Mouse (Mus musculus): ENCODE results near the gene Zfand3. TPM values are rescaled to one million over a fixed set of nuclear protein-coding genes. Genes with fewer than 3 reads are reported as not detected.

The Zfand3 gene
- polyA plus RNA-seq, 1 experiment from 2014 or later, result 70.3 TPM

DNA sequence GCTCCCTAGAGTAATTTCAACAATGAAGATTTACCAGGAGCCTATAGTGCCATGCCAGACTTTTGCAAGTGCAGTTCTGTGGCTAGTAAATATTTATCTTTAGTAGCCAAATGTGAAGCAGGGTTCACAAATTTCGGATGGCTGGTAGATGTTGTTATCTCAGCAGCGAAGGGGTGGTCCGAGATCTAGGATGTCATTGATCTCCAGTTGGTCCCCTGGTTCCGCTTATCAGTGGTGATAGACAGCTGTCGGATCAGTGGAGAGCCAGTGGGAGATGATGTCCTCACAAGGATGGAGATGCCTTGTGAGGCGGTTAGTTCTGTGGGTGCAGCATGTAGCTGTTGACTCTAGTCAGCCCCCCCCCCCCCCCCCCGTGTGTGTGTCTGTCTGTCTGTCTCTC lies 82.2 kb downstream of the Zfand3 start:
- 89% methylated on average over 7 of the region's 7 CpGs for WGBS
- Histone ChIP-seq H3K4me2 (replicated peaks) (no peak overlapping the region), H3K9ac (no peak overlapping the region), H3K4me3 (no peak overlapping the region), H3K36me3 (no peaks in the 10 kb centered on the region), H3K9me3 (no peaks in the 10 kb centered on the region), H3K27ac (no peak overlapping the region), H3K4me1 (no peaks in the 10 kb centered on the region), H3K27me3 (no peaks in the 10 kb centered on the region)
- no peak for ATAC-seq (ENCODE audit: insufficient number of reproducible peaks, insufficient read depth, low FRiP score, low TSS enrichment)

DNA sequence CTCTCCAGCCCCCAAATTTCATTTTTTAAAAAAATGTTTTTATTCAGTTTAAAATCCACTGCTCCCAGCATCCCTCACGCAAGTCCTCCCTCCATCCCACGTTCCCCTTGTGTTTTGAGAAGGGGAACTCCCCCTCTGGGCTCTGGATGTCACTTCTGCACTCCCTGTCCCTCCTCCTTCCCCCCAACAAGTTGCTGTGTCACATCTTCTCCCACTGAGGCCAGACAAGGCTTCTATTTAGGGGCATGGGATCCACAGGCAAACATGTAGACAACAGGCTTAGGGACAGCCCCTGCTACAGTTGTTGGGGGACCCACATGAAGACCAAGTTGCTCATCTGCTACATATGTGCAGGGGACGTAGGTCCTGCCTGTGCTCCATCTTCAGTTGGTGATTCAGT lies 83.9 kb downstream of the Zfand3 start:
- Histone ChIP-seq H3K4me2 (replicated peaks) (no peak overlapping the region), H3K4me1 (no peaks in the 10 kb centered on the region), H3K27ac (no peak overlapping the region), H3K9ac (no peak overlapping the region), H3K36me3 (no peaks in the 10 kb centered on the region), H3K9me3 (no peaks in the 10 kb centered on the region), H3K4me3 (no peak overlapping the region), H3K27me3 (no peaks in the 10 kb centered on the region)
- 92% methylated on average over 3 of the region's 3 CpGs for WGBS
- no peak for ATAC-seq (ENCODE audit: insufficient number of reproducible peaks, insufficient read depth, low FRiP score, low TSS enrichment)

DNA sequence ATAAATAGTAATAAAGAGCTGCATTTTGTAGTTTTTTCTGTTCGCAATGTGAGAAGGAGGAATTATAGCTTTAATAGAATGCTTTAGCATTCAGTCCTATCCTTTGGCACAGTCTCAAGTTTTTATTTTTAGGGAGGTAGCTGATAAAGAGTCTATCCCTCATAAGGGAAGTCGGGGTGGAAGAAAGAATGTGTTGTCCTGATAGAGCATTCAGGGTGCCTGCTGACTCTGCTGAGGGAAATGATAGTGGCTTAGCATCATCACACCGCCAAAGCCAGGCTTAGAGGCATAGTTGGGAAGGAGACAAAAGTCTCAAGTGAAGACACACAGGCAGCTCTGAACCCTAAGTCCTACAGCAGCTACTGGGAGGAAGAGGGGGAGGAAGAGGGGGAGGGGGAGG lies 85.9 kb downstream of the Zfand3 start:
- H3K4me3 ChIP-seq, result no peak overlapping the region
- WGBS, result 71% methylated on average over 3 of the region's 3 CpGs
- H3K27me3 ChIP-seq, result no peaks in the 10 kb centered on the region
- H3K4me1 ChIP-seq, result no peaks in the 10 kb centered on the region
- H3K9me3 ChIP-seq, result peaks cover under 1% of the 10 kb centered on the region; the same call in 1 of the 2 replicates
- ATAC-seq (ENCODE audit: insufficient number of reproducible peaks, insufficient read depth, low FRiP score, low TSS enrichment), result no peak
- H3K36me3 ChIP-seq, result peaks cover 7% of the 10 kb centered on the region
- no peak overlapping the region for H3K4me2 ChIP-seq (replicated peaks)
- no peak overlapping the region for H3K27ac ChIP-seq
- no peak overlapping the region for H3K9ac ChIP-seq

DNA sequence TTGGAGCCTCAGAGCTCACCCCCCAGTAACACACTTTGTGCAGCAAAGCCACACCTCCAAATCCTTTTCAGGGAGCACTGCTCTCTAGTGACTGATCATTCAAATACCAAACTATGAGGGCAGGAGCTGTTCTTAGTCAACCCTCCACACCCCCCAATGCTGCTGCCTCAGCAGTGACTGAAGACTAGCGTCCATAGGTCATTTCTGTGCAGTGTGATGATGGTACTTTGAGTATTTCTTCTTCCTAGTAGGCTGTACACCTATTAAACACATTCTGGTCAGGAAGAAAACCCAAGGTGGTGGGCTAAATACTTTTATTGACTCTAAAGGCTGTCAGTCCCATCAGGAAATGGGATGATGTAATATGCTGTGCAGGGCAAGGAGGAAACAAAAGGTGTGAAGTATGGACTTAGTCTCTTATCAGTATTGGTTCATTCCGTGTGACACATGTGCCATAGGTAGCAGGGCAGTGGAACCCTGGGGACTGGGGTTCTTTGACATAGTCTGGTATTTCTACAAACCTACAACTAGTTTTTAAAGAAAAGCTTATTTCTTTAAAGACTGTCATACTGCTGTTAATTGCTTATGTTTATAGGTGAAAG lies 88.7 kb downstream of the Zfand3 start:
- peaks cover 6% of the 10 kb centered on the region; the same call in 1 of the 2 replicates for H3K9me3 ChIP-seq
- no peak overlapping the region for H3K27ac ChIP-seq
- no peaks in the 10 kb centered on the region for H3K4me1 ChIP-seq
- no peak overlapping the region for H3K4me2 ChIP-seq (replicated peaks)
- peaks cover 13% of the 10 kb centered on the region for H3K36me3 ChIP-seq
- H3K27me3 ChIP-seq, result no peaks in the 10 kb centered on the region
- H3K9ac ChIP-seq, result no peak overlapping the region
- no peak overlapping the region for H3K4me3 ChIP-seq
- WGBS, result 90% methylated on average over 2 of the region's 2 CpGs
- ATAC-seq (ENCODE audit: insufficient number of reproducible peaks, insufficient read depth, low FRiP score, low TSS enrichment), result no peak

DNA sequence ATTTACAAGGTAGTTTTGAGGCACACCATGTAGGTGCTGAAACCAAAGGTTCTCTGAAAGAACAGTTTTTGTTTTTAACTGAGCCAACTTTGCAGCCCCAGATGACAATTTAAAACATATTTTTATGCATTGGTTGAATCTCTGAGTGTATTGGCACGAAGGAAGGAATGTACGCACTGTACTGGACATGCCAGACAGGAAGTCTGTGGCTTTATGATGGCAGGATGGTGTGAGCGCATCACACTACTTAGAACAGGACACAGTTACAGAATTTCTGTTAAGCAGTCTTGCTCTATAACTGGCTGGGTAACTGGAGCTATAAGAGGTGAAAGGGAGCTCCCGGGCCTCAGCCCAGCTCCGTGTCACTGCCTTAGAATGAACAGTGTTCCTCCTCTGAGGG lies 92.6 kb downstream of the Zfand3 start:
- WGBS, result 84% methylated on average over 5 of the region's 5 CpGs
- Histone ChIP-seq H3K27me3 (no peaks in the 10 kb centered on the region), H3K4me3 (no peak overlapping the region), H3K27ac (no peak overlapping the region), H3K36me3 (peaks cover 13% of the 10 kb centered on the region), H3K9me3 (peaks cover 6% of the 10 kb centered on the region; the same call in 1 of the 2 replicates), H3K4me2 (replicated peaks) (no peak overlapping the region), H3K4me1 (peaks cover 17% of the 10 kb centered on the region), H3K9ac (no peak overlapping the region)
- ATAC-seq (ENCODE audit: insufficient number of reproducible peaks, insufficient read depth, low FRiP score, low TSS enrichment), result no peak

DNA sequence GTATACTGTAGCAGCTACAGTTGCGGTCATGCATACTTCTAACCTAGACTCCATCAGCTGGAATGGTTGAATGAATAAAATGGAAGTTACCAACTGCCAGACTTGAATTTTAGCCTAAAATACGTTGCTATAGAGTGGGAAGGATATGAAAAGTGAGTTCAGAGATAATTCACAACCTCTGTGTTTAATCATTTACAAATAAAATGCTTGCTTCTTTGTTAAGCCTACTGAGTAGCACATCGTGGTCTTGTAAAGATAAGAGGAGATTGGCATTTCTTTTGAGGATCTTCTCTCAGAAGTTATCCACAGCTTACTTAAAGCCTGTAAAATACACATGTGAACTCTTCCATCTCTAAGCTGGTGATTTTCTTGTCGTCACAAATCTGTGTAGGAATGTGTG lies 93.1 kb downstream of the Zfand3 start:
- Histone ChIP-seq H3K9ac (no peak overlapping the region), H3K4me2 (replicated peaks) (no peak overlapping the region), H3K9me3 (peaks cover 6% of the 10 kb centered on the region; the same call in 1 of the 2 replicates), H3K27ac (no peak overlapping the region), H3K4me3 (no peak overlapping the region), H3K27me3 (no peaks in the 10 kb centered on the region), H3K4me1 (peaks cover 20% of the 10 kb centered on the region), H3K36me3 (peaks cover 13% of the 10 kb centered on the region)
- no peak for ATAC-seq (ENCODE audit: insufficient number of reproducible peaks, insufficient read depth, low FRiP score, low TSS enrichment)
- 76% methylated on average over 4 of the region's 4 CpGs for WGBS

DNA sequence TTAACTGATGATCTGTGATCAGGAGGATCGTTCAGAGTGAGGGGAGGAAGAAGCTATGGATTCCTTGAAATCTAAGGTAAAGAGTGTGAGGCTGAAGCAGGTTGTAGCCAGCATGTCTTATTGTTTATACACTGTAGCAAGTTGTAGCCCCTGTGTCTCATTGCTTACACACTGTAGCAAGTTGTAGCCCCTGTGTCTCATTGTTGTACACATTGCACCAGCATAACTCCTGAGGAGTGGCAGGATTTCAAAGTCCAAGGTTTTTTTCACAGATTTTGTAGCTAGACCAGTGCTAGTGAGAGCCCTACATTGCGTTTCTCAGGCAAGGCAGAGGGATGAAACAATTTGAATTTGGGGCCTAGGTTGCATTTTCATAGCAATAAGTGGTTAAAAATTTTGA lies 95.1 kb downstream of the Zfand3 start:
- H3K4me1 ChIP-seq, result peaks cover 25% of the 10 kb centered on the region
- no peaks in the 10 kb centered on the region for H3K27me3 ChIP-seq
- H3K27ac ChIP-seq, result no peak overlapping the region
- H3K36me3 ChIP-seq, result peaks cover 7% of the 10 kb centered on the region; the same call in 1 of the 2 replicates
- H3K9ac ChIP-seq, result no peak overlapping the region
- peaks cover 6% of the 10 kb centered on the region; the same call in 1 of the 2 replicates for H3K9me3 ChIP-seq
- no peak overlapping the region for H3K4me3 ChIP-seq
- no peak overlapping the region for H3K4me2 ChIP-seq (replicated peaks)
- no peak for ATAC-seq (ENCODE audit: insufficient number of reproducible peaks, insufficient read depth, low FRiP score, low TSS enrichment)
- WGBS, result 78% methylated on average over 2 of the region's 2 CpGs

DNA sequence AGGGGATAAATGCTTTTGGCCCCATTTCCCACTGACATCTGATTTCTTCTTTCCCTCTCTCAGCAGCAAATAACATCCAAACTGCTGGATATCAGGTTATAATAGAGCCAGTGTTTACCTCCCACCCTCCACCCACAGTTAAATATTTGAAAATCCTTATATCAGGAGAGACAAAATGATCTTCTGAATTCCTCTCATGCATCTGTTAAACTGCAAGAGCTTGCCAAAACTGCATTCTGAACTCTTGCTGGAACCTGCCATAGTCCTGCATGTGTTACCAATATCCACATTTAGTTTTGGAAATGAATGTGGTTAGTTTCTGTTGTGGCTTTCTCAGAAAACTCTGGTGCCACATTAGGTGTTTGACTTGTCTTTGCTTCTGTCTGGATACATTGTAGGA lies 97.3 kb downstream of the Zfand3 start:
- H3K27ac ChIP-seq, result peak overlapping the region; percentile 26; the same call in 1 of the 2 replicates

DNA sequence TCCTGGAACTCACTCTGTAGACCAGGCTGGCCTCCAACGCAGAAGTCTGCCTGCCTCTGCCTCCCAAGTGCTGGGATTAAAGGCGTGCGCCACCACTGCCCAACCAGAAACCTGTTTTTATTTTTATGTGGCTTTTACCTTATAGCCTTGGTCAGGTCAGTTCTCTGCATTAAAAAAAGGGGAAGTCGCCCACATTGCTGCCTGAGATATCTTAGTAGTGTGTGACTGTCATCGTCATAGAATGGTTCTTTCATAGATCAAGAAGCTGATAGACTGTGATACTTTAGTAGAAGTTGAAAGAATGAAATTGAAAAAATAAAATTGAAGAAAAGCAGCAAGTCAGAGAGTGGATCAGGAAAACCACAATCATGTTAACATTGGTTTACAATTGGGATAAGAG lies 98.5 kb downstream of the Zfand3 start:
- no peak for ATAC-seq (ENCODE audit: insufficient number of reproducible peaks, insufficient read depth, low FRiP score, low TSS enrichment)
- Histone ChIP-seq H3K27ac (no peak overlapping the region), H3K27me3 (no peaks in the 10 kb centered on the region), H3K4me1 (peaks cover 25% of the 10 kb centered on the region), H3K4me2 (replicated peaks) (no peak overlapping the region), H3K9me3 (no peaks in the 10 kb centered on the region), H3K36me3 (no peaks in the 10 kb centered on the region), H3K4me3 (no peak overlapping the region), H3K9ac (no peak overlapping the region)
- WGBS, result 94% methylated on average over 5 of the region's 5 CpGs

More for the DNA sequence above, 97.3 kb downstream of the Zfand3 start:
- Histone ChIP-seq H3K4me2 (replicated peaks) (no peak overlapping the region), H3K9me3 (no peaks in the 10 kb centered on the region), H3K4me1 (peaks cover 25% of the 10 kb centered on the region), H3K36me3 (no peaks in the 10 kb centered on the region), H3K4me3 (no peak overlapping the region), H3K9ac (no peak overlapping the region), H3K27me3 (no peaks in the 10 kb centered on the region)
- ATAC-seq (ENCODE audit: insufficient number of reproducible peaks, insufficient read depth, low FRiP score, low TSS enrichment), result no peak

DNA sequence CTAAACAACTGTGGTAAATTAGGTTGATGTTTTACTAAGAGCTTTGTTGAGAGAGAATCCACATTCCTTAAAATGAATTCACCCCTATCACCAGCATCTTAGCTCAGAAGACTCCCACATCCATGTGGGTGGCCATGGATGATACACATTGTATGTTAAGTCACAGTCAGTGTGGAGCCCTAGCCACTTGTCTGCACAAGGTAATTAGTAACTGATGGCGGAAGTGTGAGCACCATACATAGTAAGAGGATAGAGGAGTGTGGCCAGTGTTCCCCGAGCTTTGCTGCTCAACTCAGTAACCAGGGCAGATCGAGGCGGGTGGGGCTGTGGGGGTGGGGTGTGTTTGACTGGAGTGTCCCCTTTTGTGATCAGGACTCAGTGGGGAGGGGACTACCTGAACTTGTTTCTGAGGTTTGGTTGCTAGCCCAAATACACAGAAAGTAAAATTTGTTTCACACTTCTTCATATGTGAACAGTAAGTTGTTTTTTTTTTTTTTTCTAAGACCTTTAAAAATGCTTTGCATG lies 99.2 kb downstream of the Zfand3 start:
- Histone ChIP-seq H3K4me3 (no peak overlapping the region), H3K9me3 (no peaks in the 10 kb centered on the region), H3K27me3 (no peaks in the 10 kb centered on the region), H3K9ac (no peak overlapping the region), H3K27ac (no peak overlapping the region), H3K4me1 (peaks cover 25% of the 10 kb centered on the region), H3K36me3 (no peaks in the 10 kb centered on the region), H3K4me2 (replicated peaks) (no peak overlapping the region)
- 66% methylated on average over 4 of the region's 4 CpGs for WGBS
- no peak for ATAC-seq (ENCODE audit: insufficient number of reproducible peaks, insufficient read depth, low FRiP score, low TSS enrichment)

DNA sequence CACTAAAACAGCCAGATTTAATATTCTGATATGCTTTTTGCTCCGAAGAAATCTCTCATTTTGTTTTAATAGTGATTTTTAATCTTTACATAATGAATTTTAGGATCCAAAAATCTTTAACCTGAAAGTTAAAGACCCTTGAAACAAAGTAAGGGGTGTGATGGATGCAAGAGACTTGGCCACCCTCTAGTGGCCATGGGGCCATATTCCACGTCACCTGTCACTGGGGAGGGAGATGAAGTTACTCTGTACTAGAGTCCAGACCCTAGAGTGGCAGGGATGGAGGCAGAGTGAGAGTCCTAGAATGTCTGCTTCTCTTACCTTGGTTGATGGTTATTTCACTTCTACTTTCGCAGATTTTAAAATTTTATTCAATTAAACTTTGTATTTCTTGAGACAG lies 100.8 kb downstream of the Zfand3 start:
- Histone ChIP-seq H3K4me2 (replicated peaks) (no peak overlapping the region), H3K36me3 (no peaks in the 10 kb centered on the region), H3K27ac (no peak overlapping the region), H3K4me3 (no peak overlapping the region), H3K9me3 (no peaks in the 10 kb centered on the region), H3K4me1 (peaks cover 26% of the 10 kb centered on the region), H3K9ac (no peak overlapping the region), H3K27me3 (no peaks in the 10 kb centered on the region)
- 86% methylated on average over 3 of the region's 3 CpGs for WGBS
- no peak for ATAC-seq (ENCODE audit: insufficient number of reproducible peaks, insufficient read depth, low FRiP score, low TSS enrichment)

DNA sequence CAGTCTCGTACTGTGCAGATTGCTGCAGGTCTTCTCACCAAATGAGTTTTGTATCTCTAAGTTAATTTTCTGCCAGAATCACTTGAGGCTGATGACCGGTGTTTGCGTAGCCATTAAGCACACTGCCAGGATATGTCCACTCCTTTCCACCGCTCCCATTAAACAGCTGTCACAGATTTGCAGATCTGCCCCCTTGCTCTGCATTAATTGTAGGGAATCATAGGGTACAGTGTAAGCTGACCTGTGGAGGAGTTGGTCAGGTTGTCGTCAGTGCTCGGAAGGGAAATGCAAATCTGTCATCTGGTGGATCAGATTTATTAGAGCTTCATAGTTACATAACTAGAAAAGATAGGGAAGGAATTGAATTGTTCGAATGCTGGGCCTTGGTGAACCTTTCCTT lies 106.1 kb downstream of the Zfand3 start:
- Histone ChIP-seq H3K27ac (no peak overlapping the region), H3K4me1 (peaks cover 6% of the 10 kb centered on the region; the same call in 1 of the 2 replicates), H3K4me2 (replicated peaks) (no peak overlapping the region), H3K4me3 (no peak overlapping the region), H3K9me3 (no peaks in the 10 kb centered on the region), H3K27me3 (no peaks in the 10 kb centered on the region), H3K36me3 (no peaks in the 10 kb centered on the region), H3K9ac (no peak overlapping the region)
- 64% methylated on average over 7 of the region's 7 CpGs for WGBS
- ATAC-seq (ENCODE audit: insufficient number of reproducible peaks, insufficient read depth, low FRiP score, low TSS enrichment), result no peak
